Mouse (Mus musculus) liver, postnatal 0 days (tissue): ENCODE measurements at regions not wholly inside any gene's neighbourhood (a gene's known extent, or its start where the extent isn't known, plus 50 kb on each side); places are given as distances from the start of the nearest gene placed in this dataset.
A peak's percentile ranks its signal among the peaks of the same experiment; 100 is the strongest.

ENCODE experiments used
- ATAC-seq: fragments of 200-750 bp; cut with Nextera tagmentation; 2 replicates; pipeline ENCODE4 v1.8.0; 2017; ENCODE audit warnings: mild to moderate bottlenecking, moderate library complexity
- DNase-seq: peaks from one replicate; pipeline ENCODE4 v3.0.0-alpha.2; 2016
- H3K27ac ChIP-seq: fragments of 300-500 bp; sonication (generic); 2 replicates; pipeline ENCODE4 v1.5.1; 2014; ENCODE audit warnings: antibody characterized with exemption, moderate library complexity, mild to moderate bottlenecking, low read depth
- H3K27me3 ChIP-seq: fragments of 300-500 bp; sonication (generic); 2 replicates; pipeline ENCODE4 v1.6.1; 2014; ENCODE audit warnings: low read length, control low read depth, mixed read lengths; ENCODE audit not compliant: insufficient read depth
- H3K36me3 ChIP-seq: fragments of 300-500 bp; sonication (generic); replicated peaks from 2 replicates; pipeline ENCODE4 v1.6.1; 2014; ENCODE audit warnings: mild to moderate bottlenecking, control low read depth, low read length, moderate library complexity, mixed read lengths; ENCODE audit not compliant: insufficient read depth
- H3K4me1 ChIP-seq: fragments of 300-500 bp; sonication (generic); 2 replicates; pipeline ENCODE4 v1.6.1; 2014; ENCODE audit warnings: antibody characterized with exemption, mild to moderate bottlenecking, control low read depth; ENCODE audit not compliant: insufficient read depth
- H3K4me2 ChIP-seq: fragments of 300-500 bp; sonication (generic); 2 replicates; pipeline ENCODE4 v1.6.1; 2014; ENCODE audit warnings: low read depth, mild to moderate bottlenecking, low read length, moderate library complexity, mixed read lengths
- H3K4me3 ChIP-seq: fragments of 300-500 bp; sonication (generic); 2 replicates; pipeline ENCODE4 v1.5.1; 2014; ENCODE audit warnings: low read depth, low read length
- H3K9ac ChIP-seq: fragments of 300-500 bp; sonication (generic); replicated peaks from 2 replicates; pipeline ENCODE4 v1.6.1; 2014; ENCODE audit warnings: mild to moderate bottlenecking, moderate library complexity
- H3K9me3 ChIP-seq: fragments of 300-500 bp; sonication (generic); 2 replicates; pipeline ENCODE4 v1.6.1; 2016; ENCODE audit warnings: mild to moderate bottlenecking, control low read depth, low read length, mixed read lengths
- CTCF ChIP-seq: sonication (generic); IDR thresholded peaks from 2 replicates; pipeline ENCODE4 v1.5.1; 2016; ENCODE audit warnings: antibody characterized with exemption, low read depth
- EP300 ChIP-seq: IDR thresholded peaks from 2 replicates; pipeline ENCODE4 v1.6.1; 2016; ENCODE audit warnings: antibody characterized with exemption, low read depth, mild to moderate bottlenecking
- whole genome bisulfite sequencing: fragments of 180-500 bp; shearing (Covaris S2); extraction: QIAGEN DNeasy Blood & Tissue Kit; methylation state at CpG from one replicate; pipeline ENCODE4 v1.1.7; 2014; ENCODE audit not compliant: insufficient replicate concordance; 5-methylcytosine and 5-hydroxymethylcytosine counted together

DNA sequence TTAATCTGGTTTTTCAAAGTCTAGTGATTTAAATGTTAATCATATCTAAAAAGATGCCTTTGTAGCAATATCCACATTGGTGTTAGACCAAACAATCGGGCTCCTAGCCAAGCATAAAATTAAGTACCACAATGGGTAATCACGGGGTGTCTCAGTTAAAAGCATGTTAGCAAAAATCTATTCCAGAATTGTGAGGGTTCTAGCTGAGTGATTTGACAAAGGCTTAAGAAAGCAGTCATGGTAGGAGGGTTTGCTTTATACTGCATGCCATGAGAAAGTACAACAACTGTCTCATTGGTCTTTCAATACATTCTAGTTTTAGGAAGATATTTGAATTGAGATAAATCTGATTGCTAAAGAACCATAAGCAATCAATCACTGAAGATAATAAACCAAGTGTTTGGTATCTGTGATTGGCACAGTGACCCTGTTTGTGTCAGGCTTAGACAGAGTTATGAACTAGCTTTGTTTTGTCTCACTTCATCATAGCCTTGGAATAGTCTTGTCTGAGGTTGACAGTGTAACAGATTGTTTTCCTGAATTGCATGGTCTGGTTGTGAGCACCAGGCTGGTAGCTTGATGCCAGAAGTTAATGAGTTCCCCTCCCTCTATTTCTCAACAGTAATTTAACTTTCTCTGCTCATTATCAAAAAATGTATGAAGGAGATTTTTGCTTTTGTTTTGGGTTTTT is 186.9 kb upstream of the Sema3a start:
- H3K4me1 ChIP-seq, result no peaks in the 10 kb centered on the region
- no peak overlapping the region for H3K4me2 ChIP-seq
- H3K9me3 ChIP-seq, result no peaks in the 10 kb centered on the region
- no peak overlapping the region for H3K27ac ChIP-seq
- WGBS, result 78% methylated on average over 2 of the region's 2 CpGs
- no peak overlapping the region for H3K4me3 ChIP-seq
- no peak for ATAC-seq
- no peaks in the 10 kb centered on the region for H3K27me3 ChIP-seq
- no peaks in the 10 kb centered on the region for H3K36me3 ChIP-seq
- DNase-seq, result no peak
- TF ChIP-seq CTCF (no peak), EP300 (no peak)
- H3K9ac ChIP-seq, result no peak overlapping the region

DNA sequence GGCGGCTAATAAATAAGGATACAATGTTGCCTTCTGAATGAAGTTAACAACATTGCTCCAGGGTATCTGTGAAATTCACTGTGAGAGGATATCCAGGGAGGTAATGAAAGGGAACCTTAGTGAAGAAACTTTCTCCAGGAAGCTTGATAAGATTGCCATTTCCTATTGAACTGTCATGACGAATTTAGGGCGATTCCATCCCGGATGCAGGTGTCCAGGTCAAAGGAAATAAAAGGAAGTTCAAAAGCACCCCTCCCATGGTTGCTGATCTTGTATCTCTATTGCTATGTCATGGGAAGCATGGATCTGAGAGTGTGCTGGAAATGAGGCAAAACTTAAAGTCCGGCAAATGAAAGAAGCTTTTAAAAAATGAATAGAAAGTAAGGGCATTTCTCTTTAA is 180.7 kb upstream of the Sema3a start:
- H3K27me3 ChIP-seq, result no peaks in the 10 kb centered on the region
- DNase-seq (no peak), ATAC-seq (peak; percentile 25; the same call in 1 of the 2 replicates)
- H3K4me1 ChIP-seq, result no peaks in the 10 kb centered on the region
- TF ChIP-seq CTCF (no peak), EP300 (no peak)
- H3K27ac ChIP-seq, result no peak overlapping the region
- no peaks in the 10 kb centered on the region for H3K36me3 ChIP-seq
- no peak overlapping the region for H3K4me2 ChIP-seq
- no peaks in the 10 kb centered on the region for H3K9me3 ChIP-seq
- 45% methylated on average over 5 of the region's 5 CpGs for WGBS
- H3K9ac ChIP-seq, result no peak overlapping the region
- H3K4me3 ChIP-seq, result no peak overlapping the region

DNA sequence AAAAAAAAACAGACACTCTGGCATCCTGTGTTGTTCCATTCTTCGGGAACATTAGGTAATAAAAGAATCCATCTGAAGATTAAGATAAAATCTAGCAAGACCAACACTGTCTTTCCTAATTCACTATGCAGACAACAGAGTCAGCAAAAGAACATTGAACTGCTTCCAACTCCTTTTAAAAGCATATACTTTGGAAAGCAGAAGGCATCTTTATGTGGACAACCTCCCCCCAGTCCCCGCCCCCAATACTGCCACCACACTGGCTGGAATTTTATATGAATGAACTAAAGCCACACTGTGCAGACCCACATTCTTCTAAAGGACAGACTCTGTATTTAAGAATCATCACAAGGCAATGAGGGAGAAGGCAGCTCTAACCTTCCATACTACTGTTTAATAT is 176.7 kb upstream of the Sema3a start:
- Histone ChIP-seq H3K9me3 (no peaks in the 10 kb centered on the region), H3K4me1 (no peaks in the 10 kb centered on the region), H3K9ac (no peak overlapping the region), H3K27me3 (no peaks in the 10 kb centered on the region), H3K4me3 (no peak overlapping the region), H3K36me3 (no peaks in the 10 kb centered on the region), H3K27ac (no peak overlapping the region), H3K4me2 (no peak overlapping the region)
- ATAC-seq (no peak), DNase-seq (no peak)
- 66% methylated on average over 2 of the region's 2 CpGs for WGBS
- TF ChIP-seq CTCF, result no peak
- TF ChIP-seq EP300, result no peak

GRCm38 (mm10) chr5:12970987-12971386 is 154.2 kb upstream of the Sema3a start:
- H3K27me3 ChIP-seq, result no peaks in the 10 kb centered on the region

DNA sequence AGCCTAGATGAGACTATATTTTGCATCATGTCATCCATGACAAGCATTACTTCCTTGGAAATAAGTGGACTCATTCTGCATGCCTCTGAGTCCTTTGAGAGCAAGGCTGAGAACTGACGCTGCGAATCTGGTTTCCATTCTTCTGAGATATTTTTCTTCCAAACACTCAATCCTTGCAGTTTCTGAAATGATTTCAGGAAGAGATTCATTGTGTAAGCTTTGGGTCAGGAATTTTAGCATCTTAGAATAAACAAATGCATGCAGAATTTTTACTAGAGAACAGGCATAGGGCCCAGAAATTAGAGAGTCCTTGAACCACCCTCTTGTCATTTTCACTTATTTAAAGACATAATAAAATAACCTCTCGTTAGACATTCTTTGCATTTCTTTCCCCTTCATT is 151.5 kb upstream of the Sema3a start:
- 78% methylated on average over 3 of the region's 3 CpGs for WGBS
- no peak for ATAC-seq
- Histone ChIP-seq H3K36me3 (no peaks in the 10 kb centered on the region), H3K9me3 (no peaks in the 10 kb centered on the region), H3K4me3 (no peak overlapping the region), H3K4me1 (no peaks in the 10 kb centered on the region), H3K9ac (no peak overlapping the region), H3K27ac (no peak overlapping the region), H3K4me2 (no peak overlapping the region), H3K27me3 (no peaks in the 10 kb centered on the region)
- TF ChIP-seq EP300 (no peak), CTCF (no peak)
- no peak for DNase-seq

More at GRCm38 (mm10) chr5:12970987-12971386, 154.2 kb upstream of the Sema3a start:
- no peak overlapping the region for H3K4me3 ChIP-seq
- H3K27ac ChIP-seq, result no peak overlapping the region
- H3K4me2 ChIP-seq, result no peak overlapping the region
- no peak for ATAC-seq
- H3K36me3 ChIP-seq, result no peaks in the 10 kb centered on the region
- DNase-seq, result no peak
- H3K9ac ChIP-seq, result no peak overlapping the region
- WGBS, result 80% methylated on average over 5 of the region's 5 CpGs
- no peaks in the 10 kb centered on the region for H3K9me3 ChIP-seq
- no peak for TF ChIP-seq EP300
- TF ChIP-seq CTCF, result no peak
- no peaks in the 10 kb centered on the region for H3K4me1 ChIP-seq

DNA sequence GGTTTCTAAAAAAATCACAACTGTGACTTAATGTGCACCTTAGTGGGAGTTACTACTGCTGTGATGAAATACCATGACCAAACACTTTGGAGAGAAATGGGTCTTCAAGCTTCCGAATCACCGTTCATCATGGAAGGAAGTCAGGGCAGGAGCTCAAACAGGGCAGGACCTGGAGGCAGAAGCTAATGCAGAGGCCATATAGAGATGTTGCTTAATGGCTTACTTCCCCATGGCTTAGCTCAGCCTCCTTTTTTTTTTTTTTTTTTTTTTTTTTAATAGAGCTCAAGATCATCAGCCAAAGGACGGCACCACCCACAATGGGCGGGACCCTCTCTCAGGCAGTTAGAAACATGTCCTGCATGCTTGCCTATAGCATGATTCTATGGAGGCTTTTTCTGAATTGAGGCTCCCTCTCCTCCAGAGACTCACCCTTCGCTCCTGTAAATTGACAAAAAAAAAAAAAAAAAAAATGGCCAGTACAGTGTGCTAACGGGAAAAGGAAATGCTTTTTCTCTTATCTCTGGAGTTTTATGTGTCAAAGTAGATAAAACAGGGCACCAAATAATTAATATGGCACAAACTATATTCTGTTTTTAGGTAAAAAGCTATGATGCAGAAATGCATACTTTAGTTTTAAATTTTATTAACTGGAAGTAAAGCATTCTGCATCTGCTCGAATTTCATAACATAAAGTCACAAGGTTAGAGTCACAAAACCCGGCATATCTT is 149.0 kb upstream of the Sema3a start:
- H3K36me3 ChIP-seq, result no peaks in the 10 kb centered on the region
- TF ChIP-seq CTCF (no peak), EP300 (no peak)
- H3K9me3 ChIP-seq, result no peaks in the 10 kb centered on the region
- H3K4me2 ChIP-seq, result no peak overlapping the region
- H3K27me3 ChIP-seq, result no peaks in the 10 kb centered on the region
- H3K4me3 ChIP-seq, result no peak overlapping the region
- no peak overlapping the region for H3K27ac ChIP-seq
- 55% methylated on average over 8 of the region's 8 CpGs for WGBS
- ATAC-seq, result no peak
- no peak overlapping the region for H3K9ac ChIP-seq
- no peak for DNase-seq
- no peaks in the 10 kb centered on the region for H3K4me1 ChIP-seq
